Mouse (Mus musculus) heart, postnatal 0 days (tissue): Measurements from ENCODE around the gene Bcl2l11. TPM values are rescaled to one million over a fixed set of nuclear protein-coding genes. Genes with fewer than 3 reads are reported as not detected.
A peak's percentile ranks its signal among the peaks of the same experiment; 100 is the strongest.

Source experiments
- ATAC-seq: fragments of 200-750 bp; cut with Nextera tagmentation; 2 replicates; pipeline ENCODE4 v1.8.0; 2017; ENCODE audit warnings: low read depth, moderate number of reproducible peaks, moderate library complexity; ENCODE audit not compliant: insufficient read depth
- DNase-seq: peaks from one replicate; pipeline ENCODE4 v3.0.0-alpha.2; 2016; ENCODE audit warnings: low spot score
- H3K27ac ChIP-seq: fragments of 300-500 bp; sonication (generic); 2 replicates; pipeline ENCODE4 v1.5.1; 2014; ENCODE audit warnings: low read depth, mild to moderate bottlenecking
- H3K27me3 ChIP-seq: fragments of 300-500 bp; sonication (generic); 2 replicates; pipeline ENCODE4 v1.6.1; 2014; ENCODE audit warnings: low read length, mixed read lengths; ENCODE audit not compliant: control insufficient read depth, insufficient read depth
- H3K36me3 ChIP-seq: fragments of 300-500 bp; sonication (generic); replicated peaks from 2 replicates; pipeline ENCODE4 v1.6.1; 2014; ENCODE audit warnings: low read length, mixed read lengths; ENCODE audit not compliant: control insufficient read depth, insufficient read depth
- H3K4me1 ChIP-seq: fragments of 300-500 bp; sonication (generic); 2 replicates; pipeline ENCODE4 v1.6.1; 2014; ENCODE audit warnings: antibody characterized with exemption; ENCODE audit not compliant: control insufficient read depth, insufficient read depth
- H3K4me2 ChIP-seq: fragments of 300-500 bp; sonication (generic); 2 replicates; pipeline ENCODE4 v1.6.1; 2014; ENCODE audit warnings: low read depth, mild to moderate bottlenecking, low read length, moderate library complexity
- H3K4me3 ChIP-seq: fragments of 300-500 bp; sonication (generic); 2 replicates; pipeline ENCODE4 v1.5.1; 2014; ENCODE audit warnings: low read depth, low read length
- H3K9ac ChIP-seq: fragments of 300-500 bp; sonication (generic); replicated peaks from 2 replicates; pipeline ENCODE4 v1.6.1; 2014; ENCODE audit warnings: low read depth, low read length, mixed read lengths
- H3K9me3 ChIP-seq: fragments of 300-500 bp; sonication (generic); replicated peaks from 2 replicates; pipeline ENCODE4 v1.6.1; 2016; ENCODE audit warnings: low read length; ENCODE audit not compliant: control insufficient read depth
- CTCF ChIP-seq: IDR thresholded peaks from 2 replicates; pipeline ENCODE4 v1.5.1; 2016; ENCODE audit warnings: antibody characterized with exemption, control low read depth, low read depth
- EP300 ChIP-seq: IDR thresholded peaks from 2 replicates; pipeline ENCODE4 v1.6.1; 2016; ENCODE audit warnings: antibody characterized with exemption, low read depth
- WGBS: fragments of 180-500 bp; shearing (Covaris S2); extraction: QIAGEN DNeasy Blood & Tissue Kit; methylation state at CpG from one replicate; pipeline ENCODE4 v1.1.7; 2014; 5-methylcytosine and 5-hydroxymethylcytosine counted together
- polyA plus RNA-seq: library from polyadenylated mRNA; unstranded; fragments of >200 nt; fragmentation: Nextera tagmentation; extraction: Ambion mirVana; gene quantifications from 2 replicates; pipeline ENCODE4 v1.2.1, GENCODE M21; 2015
- total RNA-seq: library from RNA; depleted of rRNA; stranded (reverse); fragments of >200 nt; gene quantifications from 2 replicates; pipeline ENCODE4 v1.2.3, GENCODE M21; 2014; ENCODE audit warnings: low replicate concordance

Gene Bcl2l11
- total and polyA plus RNA-seq, 2 experiments from 2014 or later, result 18.2 to 26.1 TPM

DNA sequence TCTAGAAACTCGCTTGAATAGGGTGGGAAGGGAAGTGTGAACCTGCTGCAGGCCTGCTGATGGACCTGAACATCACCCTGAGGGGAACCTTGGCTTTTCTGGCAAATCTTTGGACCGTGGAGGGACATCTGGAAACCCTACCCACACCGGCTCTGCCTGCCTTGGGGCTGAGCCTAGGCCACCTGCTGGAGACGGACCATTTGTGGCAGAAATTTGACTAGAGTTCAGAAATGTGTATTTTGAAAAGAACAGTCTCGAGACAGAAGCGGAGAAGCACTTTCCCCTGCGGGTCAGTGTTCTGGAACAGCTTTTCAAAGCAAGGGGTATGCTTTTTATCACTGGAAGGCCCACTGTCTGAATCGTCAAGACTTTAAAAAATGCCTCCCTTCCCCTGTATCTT is 9.1 kb downstream of the Bcl2l11 start:
- H3K36me3 ChIP-seq, result peaks cover 42% of the 10 kb centered on the region
- DNase-seq, result no peak
- 84% methylated on average over 8 of the region's 8 CpGs for WGBS
- no peak overlapping the region for H3K4me2 ChIP-seq
- TF ChIP-seq CTCF (no peak), EP300 (no peak)
- H3K4me3 ChIP-seq, result no peak overlapping the region
- H3K27me3 ChIP-seq, result no peaks in the 10 kb centered on the region
- no peak for ATAC-seq
- H3K9me3 ChIP-seq, result no peaks in the 10 kb centered on the region
- no peak overlapping the region for H3K27ac ChIP-seq
- peaks cover 19% of the 10 kb centered on the region for H3K4me1 ChIP-seq
- H3K9ac ChIP-seq, result 0 out of 2 replicates have a peak overlapping the region, but pooled peaks have one; percentile 1

DNA sequence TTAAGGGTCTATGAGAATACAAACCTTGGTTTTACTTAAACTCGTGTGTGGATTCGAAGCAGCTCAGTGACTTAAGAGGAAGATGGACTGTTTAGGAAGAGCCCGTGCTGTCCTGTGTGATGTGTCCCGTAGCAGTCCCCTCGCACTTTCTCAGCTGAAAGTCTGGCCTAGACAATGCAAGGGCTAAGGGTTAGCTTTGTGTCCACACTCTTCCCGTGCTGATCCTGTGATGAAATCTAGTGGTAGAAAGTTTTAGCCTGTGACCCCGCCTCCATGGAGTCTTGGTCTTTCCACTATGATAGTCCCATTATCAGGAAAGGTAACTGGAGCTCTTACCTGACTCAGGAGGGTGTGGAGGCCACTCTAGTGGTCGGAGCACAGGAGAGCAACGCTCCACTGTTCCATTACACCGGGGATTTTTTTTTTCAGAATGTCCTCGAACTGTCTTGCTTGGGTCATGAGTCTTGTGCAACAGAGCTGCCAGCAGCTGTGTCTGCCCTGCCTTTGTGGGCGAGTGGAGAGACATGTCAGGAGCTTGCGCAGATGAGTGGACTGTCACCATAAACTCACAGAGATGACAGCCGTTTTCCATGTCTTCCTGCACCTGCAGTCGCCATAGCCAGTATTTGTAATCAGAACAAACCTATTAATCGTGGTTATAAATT is 11.1 kb downstream of the Bcl2l11 start:
- peak; percentile 47 for DNase-seq

GRCm38 (mm10) chr2:128137480-128138276 is 11.8 kb downstream of the Bcl2l11 start:
- 56% methylated on average over 22 of the region's 22 CpGs for WGBS
- Histone ChIP-seq H3K4me3 (no peak overlapping the region), H3K4me2 (peak overlapping the region; percentile 13; the same call in 1 of the 2 replicates), H3K27ac (peak overlapping the region; percentile 63), H3K36me3 (peaks cover 21% of the 10 kb centered on the region), H3K4me1 (peaks cover 35% of the 10 kb centered on the region), H3K9ac (no peak overlapping the region), H3K27me3 (no peaks in the 10 kb centered on the region), H3K9me3 (no peaks in the 10 kb centered on the region)
- TF ChIP-seq CTCF (no peak), EP300 (peak; percentile 36; the same call in 1 of the 2 replicates)
- DNase-seq (peak; percentile 91), ATAC-seq (peak; percentile 82)

More for the DNA sequence above, 11.1 kb downstream of the Bcl2l11 start:
- TF ChIP-seq EP300 (no peak), CTCF (no peak)
- Histone ChIP-seq H3K9ac (no peak overlapping the region), H3K4me1 (peaks cover 35% of the 10 kb centered on the region), H3K27me3 (no peaks in the 10 kb centered on the region), H3K36me3 (peaks cover 24% of the 10 kb centered on the region), H3K9me3 (no peaks in the 10 kb centered on the region), H3K4me2 (no peak overlapping the region), H3K27ac (peak overlapping the region; percentile 63), H3K4me3 (no peak overlapping the region)
- peak; percentile 62 for ATAC-seq
- WGBS, result 60% methylated on average over 16 of the region's 16 CpGs

DNA sequence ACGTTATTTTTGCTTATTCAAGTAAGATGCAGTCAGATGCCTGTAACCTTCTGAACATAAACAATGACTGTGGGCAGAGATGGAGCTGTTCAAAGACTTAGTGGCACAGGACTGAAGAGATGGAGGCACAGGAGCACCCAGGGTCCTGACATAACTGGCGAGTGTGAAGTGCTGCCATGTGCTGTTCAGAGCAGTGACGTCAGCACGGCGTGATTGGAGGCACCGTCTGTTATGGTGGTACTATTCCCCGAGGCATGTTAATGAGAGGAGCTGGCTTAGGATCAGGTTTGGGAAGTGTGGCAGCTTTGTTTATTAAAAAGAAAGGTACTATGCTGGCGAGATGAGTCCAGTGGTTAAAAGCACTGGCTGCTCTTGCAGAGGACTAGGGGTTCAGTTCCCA is 13.1 kb downstream of the Bcl2l11 start:
- H3K27me3 ChIP-seq, result no peaks in the 10 kb centered on the region
- peaks cover 38% of the 10 kb centered on the region for H3K4me1 ChIP-seq
- 74% methylated on average over 8 of the region's 8 CpGs for WGBS

GRCm38 (mm10) chr2:128139781-128140180 is 13.9 kb downstream of the Bcl2l11 start:
- Histone ChIP-seq H3K4me2 (no peak overlapping the region), H3K4me3 (no peak overlapping the region), H3K27me3 (no peaks in the 10 kb centered on the region), H3K9ac (no peak overlapping the region), H3K27ac (peak overlapping the region; percentile 65; the same call in 1 of the 2 replicates), H3K4me1 (peaks cover 44% of the 10 kb centered on the region), H3K36me3 (peaks cover 25% of the 10 kb centered on the region), H3K9me3 (no peaks in the 10 kb centered on the region)
- ATAC-seq, result no peak
- no peak for DNase-seq
- 47% methylated on average over 15 of the region's 15 CpGs for WGBS
- TF ChIP-seq CTCF (no peak), EP300 (no peak)

More for the DNA sequence above, 13.1 kb downstream of the Bcl2l11 start:
- H3K27ac ChIP-seq, result no peak overlapping the region
- H3K4me3 ChIP-seq, result no peak overlapping the region
- H3K9me3 ChIP-seq, result no peaks in the 10 kb centered on the region
- peaks cover 26% of the 10 kb centered on the region for H3K36me3 ChIP-seq
- no peak overlapping the region for H3K9ac ChIP-seq
- TF ChIP-seq EP300 (no peak), CTCF (no peak)
- DNase-seq (no peak), ATAC-seq (no peak)
- H3K4me2 ChIP-seq, result no peak overlapping the region
